Mouse (Mus musculus) forebrain, embryonic 12.5 days (tissue): ENCODE results near the gene Gprin3. TPM values are rescaled to one million over a fixed set of nuclear protein-coding genes. Genes with fewer than 3 reads are reported as not detected.
A peak's percentile ranks its signal among the peaks of the same experiment; 100 is the strongest.

Experiments
- ATAC-seq: fragments of 200-750 bp; cut with Nextera tagmentation; 2 replicates; pipeline ENCODE4 v1.8.0; 2017; ENCODE audit warnings: moderate TSS enrichment; ENCODE audit not compliant: low FRiP score
- H3K27ac ChIP-seq: fragments of 300-500 bp; sonication (generic); 2 replicates; pipeline ENCODE4 v1.5.1; 2016; ENCODE audit warnings: mild to moderate bottlenecking
- H3K27me3 ChIP-seq: fragments of 300-500 bp; sonication (generic); 2 replicates; pipeline ENCODE4 v1.6.1; 2016; ENCODE audit warnings: mild to moderate bottlenecking
- H3K36me3 ChIP-seq: fragments of 300-500 bp; sonication (generic); replicated peaks from 2 replicates; pipeline ENCODE4 v1.6.1; 2016; ENCODE audit warnings: mild to moderate bottlenecking
- H3K4me1 ChIP-seq: fragments of 300-500 bp; sonication (generic); 2 replicates; pipeline ENCODE4 v1.6.1; 2016
- H3K4me2 ChIP-seq: fragments of 300-500 bp; sonication (generic); 2 replicates; pipeline ENCODE4 v1.6.1; 2016; ENCODE audit warnings: mild to moderate bottlenecking, moderate library complexity
- H3K4me3 ChIP-seq: fragments of 300-500 bp; sonication (generic); replicated peaks from 2 replicates; pipeline ENCODE4 v1.5.1; 2016; ENCODE audit warnings: mild to moderate bottlenecking
- H3K9ac ChIP-seq: fragments of 300-500 bp; sonication (generic); 2 replicates; pipeline ENCODE4 v1.6.1; 2016; ENCODE audit warnings: mild to moderate bottlenecking
- H3K9me3 ChIP-seq: fragments of 300-500 bp; sonication (generic); 2 replicates; pipeline ENCODE4 v1.6.1; 2016
- WGBS: fragments of 180-500 bp; shearing (Covaris S2); methylation state at CpG from one replicate; pipeline ENCODE4 v1.1.7; 2016; 5-methylcytosine and 5-hydroxymethylcytosine counted together
- polyA plus RNA-seq: library from polyadenylated mRNA; unstranded; fragments of >200 nt; fragmentation: Nextera tagmentation; extraction: Ambion mirVana; gene quantifications from 2 replicates; pipeline ENCODE4 v1.2.1, GENCODE M21; 2016

Gene Gprin3
- 0.42 and 0.52 TPM in 2 replicates for polyA plus RNA-seq

DNA sequence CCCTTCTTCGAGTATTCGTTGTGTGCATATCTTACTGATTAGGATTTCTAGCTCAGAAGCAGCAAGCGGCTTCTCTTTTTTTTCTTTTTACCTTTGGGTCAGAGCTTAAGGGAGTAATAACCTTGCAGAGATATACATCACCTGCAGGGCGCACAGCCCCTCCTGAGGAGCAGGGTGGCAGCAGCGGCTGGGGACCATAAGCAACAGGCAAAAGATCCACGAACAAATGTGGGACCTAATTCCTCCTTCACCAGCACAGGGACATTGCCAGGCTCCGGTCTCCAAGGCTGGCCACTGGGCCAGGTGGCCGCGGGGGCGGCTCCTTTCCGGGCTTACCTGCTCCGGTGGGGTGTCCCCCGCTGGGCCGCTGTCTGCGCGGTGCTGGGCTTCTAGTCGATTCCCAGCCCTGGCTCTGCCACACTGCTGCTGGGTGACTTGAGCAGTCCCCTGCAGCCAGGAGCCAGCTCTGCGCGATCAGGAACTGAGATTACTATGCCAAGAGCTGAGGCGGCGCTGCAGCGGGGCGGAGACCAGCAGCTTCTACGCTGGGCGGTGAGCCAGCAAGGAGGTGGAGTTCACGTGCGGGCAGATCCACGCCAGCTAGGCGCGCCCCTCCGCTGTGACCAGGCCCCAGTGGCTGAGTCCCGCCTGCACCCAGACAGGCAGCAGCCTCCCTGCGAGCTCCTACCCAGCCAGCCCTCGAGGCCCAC lies at the start of gene Gprin3:
Gene Gprin3, minus strand, starts transcription at position 471 of the 710 bp plus-strand sequence.
- peak within 1 kb of the TSS; percentile 46 for H3K4me3 ChIP-seq
- no peak within 1 kb of the TSS for H3K27ac ChIP-seq
- ATAC-seq = peak; percentile 92
- no peaks in the 10 kb centered on the region for H3K27me3 ChIP-seq
- 0 out of 2 replicates have a peak, but pooled peaks cover 9% of the 10 kb centered on the region for H3K4me1 ChIP-seq
- peak within 1 kb of the TSS; percentile 46 for H3K9ac ChIP-seq
- H3K4me2 ChIP-seq = peak within 1 kb of the TSS; percentile 81
- H3K36me3 ChIP-seq = no peaks in the 10 kb centered on the region
- H3K9me3 ChIP-seq = no peaks in the 10 kb centered on the region
- 8% methylated on average over 34 of the region's 34 CpGs for WGBS

DNA sequence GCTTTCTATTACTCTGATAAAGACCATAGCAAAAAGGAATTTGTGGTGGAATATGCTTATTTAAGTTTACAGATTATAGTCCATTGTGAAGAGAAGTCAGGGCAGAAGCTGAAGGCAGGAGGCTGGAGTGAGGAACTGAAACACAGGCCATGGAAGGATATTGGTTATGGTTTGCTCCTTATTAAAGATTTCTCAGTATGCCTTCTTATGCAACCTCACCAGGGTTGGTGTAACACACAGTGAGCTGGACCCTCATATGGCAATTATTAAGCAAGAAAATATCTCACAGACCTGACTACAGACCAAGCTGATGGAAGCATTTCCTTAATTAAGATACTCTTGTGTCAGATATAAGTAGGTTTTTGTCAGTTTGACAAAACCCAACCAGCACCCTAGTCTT lies 32.8 kb upstream of the Gprin3 start:
- ATAC-seq = no peak
- no peaks in the 10 kb centered on the region for H3K4me1 ChIP-seq
- no peaks in the 10 kb centered on the region for H3K9me3 ChIP-seq
- H3K9ac ChIP-seq = no peak overlapping the region
- no peaks in the 10 kb centered on the region for H3K36me3 ChIP-seq
- no peak overlapping the region for H3K4me2 ChIP-seq
- H3K4me3 ChIP-seq = no peak overlapping the region
- no peaks in the 10 kb centered on the region for H3K27me3 ChIP-seq
- no peak overlapping the region for H3K27ac ChIP-seq

DNA sequence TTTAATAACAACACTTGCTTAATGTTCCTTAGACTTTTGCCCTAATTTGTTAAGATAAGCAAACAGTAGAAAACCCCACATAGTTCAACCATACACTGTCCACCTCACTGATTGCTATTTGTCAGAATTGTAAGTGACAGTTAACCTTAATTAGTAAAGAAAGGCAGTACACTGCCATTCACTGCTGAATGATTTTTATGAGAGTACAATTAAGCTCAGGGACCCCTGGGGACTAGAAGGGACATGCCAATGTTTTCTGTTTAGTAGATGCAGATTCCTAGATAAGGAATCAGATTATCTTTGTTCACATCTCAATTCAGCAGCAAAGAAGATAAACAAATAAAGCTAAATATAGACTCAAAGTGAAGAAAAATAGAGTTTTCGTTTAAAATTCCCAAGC lies 30.0 kb upstream of the Gprin3 start:
- no peak overlapping the region for H3K4me3 ChIP-seq
- no peaks in the 10 kb centered on the region for H3K9me3 ChIP-seq
- H3K4me1 ChIP-seq = no peaks in the 10 kb centered on the region
- H3K27ac ChIP-seq = no peak overlapping the region
- no peak overlapping the region for H3K9ac ChIP-seq
- H3K27me3 ChIP-seq = no peaks in the 10 kb centered on the region
- no peaks in the 10 kb centered on the region for H3K36me3 ChIP-seq
- 82% methylated on average over 1 of the region's 1 CpGs for WGBS
- ATAC-seq = no peak
- H3K4me2 ChIP-seq = no peak overlapping the region

DNA sequence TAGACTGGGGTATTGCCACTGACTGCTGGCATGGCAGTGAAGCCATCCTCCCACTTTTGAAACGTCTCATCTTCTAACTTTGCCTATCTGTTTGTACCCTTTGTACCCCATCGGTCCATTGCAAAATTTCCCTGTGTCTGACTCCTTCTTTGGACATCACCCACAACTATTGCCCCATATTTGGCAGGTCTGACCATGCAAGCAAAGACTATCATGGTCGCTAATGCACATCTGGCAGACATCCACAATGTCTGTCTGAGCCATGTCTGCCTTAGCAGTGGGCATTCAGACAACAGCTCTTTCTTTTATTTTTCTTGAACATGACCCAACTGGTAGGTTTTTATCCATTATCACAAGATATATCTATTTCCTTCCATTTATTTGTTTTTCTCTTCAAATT lies 25.3 kb upstream of the Gprin3 start:
- no peak overlapping the region for H3K9ac ChIP-seq
- H3K4me3 ChIP-seq = no peak overlapping the region
- H3K27me3 ChIP-seq = no peaks in the 10 kb centered on the region
- no peaks in the 10 kb centered on the region for H3K4me1 ChIP-seq
- no peaks in the 10 kb centered on the region for H3K9me3 ChIP-seq
- WGBS = 81% methylated on average over 3 of the region's 3 CpGs
- H3K27ac ChIP-seq = no peak overlapping the region
- no peak overlapping the region for H3K4me2 ChIP-seq
- H3K36me3 ChIP-seq = no peaks in the 10 kb centered on the region
- ATAC-seq = no peak

DNA sequence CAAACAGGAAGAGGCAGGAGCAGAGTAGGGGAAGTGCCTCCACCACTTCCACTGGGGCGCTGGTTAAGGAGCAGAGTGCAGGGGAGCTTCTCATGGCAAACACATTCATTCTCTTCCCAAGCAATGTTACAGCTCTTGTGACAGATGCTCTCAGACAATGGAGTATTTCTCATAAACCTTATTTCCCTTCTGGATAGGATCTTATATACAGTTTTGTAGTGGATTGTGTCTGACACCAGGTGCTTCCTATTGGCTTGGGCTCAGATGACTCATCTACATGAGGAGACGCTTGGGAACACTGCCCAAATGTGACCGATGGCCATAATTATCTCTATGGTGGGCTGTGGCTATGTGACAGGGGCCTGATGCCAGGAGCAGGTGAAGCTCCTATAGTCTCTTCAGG lies 19.0 kb upstream of the Gprin3 start:
- H3K4me1 ChIP-seq = no peaks in the 10 kb centered on the region
- ATAC-seq = no peak
- WGBS = 80% methylated on average over 3 of the region's 3 CpGs

DNA sequence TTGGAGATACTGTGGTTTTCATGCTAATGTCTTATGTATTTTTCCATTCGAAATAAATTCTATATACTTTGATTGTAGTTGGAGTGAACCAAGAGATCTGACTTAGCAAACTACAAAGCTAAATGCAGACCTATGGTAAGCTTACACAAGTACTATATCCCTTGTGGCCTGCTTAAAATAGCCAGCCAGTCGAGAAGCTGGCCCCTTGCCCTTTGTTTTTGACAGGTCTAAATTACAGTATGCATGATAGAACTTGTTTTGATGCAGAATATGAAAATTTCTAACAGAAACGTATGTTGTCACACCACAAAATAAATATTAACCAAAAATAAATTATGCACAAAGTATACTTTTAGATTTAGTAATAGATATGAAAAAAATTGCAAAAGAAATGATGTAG lies 9.8 kb upstream of the Gprin3 start:
- Histone ChIP-seq H3K4me2 (no peak overlapping the region), H3K27me3 (no peaks in the 10 kb centered on the region), H3K9ac (no peak overlapping the region), H3K4me1 (no peaks in the 10 kb centered on the region), H3K4me3 (no peak overlapping the region), H3K9me3 (no peaks in the 10 kb centered on the region), H3K36me3 (no peaks in the 10 kb centered on the region), H3K27ac (no peak overlapping the region)
- WGBS = 75% methylated on average over 3 of the region's 3 CpGs
- ATAC-seq = no peak

More for the DNA sequence above, 19.0 kb upstream of the Gprin3 start:
- Histone ChIP-seq H3K27me3 (no peaks in the 10 kb centered on the region), H3K9me3 (no peaks in the 10 kb centered on the region), H3K9ac (no peak overlapping the region), H3K4me2 (no peak overlapping the region), H3K27ac (no peak overlapping the region), H3K4me3 (no peak overlapping the region), H3K36me3 (no peaks in the 10 kb centered on the region)

DNA sequence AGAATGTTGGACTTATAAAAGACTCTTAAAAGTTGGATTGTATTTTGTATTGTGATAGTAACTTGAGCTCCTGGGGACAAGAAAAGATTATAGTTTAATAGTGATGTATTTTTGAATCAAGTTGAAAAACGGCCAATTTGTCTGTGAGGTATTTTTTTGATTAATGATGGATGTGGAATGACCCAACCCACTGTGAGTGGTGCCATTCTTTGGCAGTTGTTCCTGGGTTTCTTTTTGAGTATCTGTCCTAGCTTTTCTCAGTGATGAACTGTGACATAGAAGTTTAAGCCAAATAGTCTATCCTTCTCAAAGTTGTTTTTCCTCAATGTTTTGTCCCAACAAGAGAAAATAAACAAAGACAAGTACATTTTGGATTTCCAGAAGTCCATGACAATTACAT lies 7.0 kb upstream of the Gprin3 start:
- Histone ChIP-seq H3K4me3 (no peak overlapping the region), H3K9ac (no peak overlapping the region), H3K4me2 (no peak overlapping the region), H3K36me3 (no peaks in the 10 kb centered on the region), H3K9me3 (no peaks in the 10 kb centered on the region), H3K4me1 (no peaks in the 10 kb centered on the region), H3K27me3 (no peaks in the 10 kb centered on the region), H3K27ac (no peak overlapping the region)
- ATAC-seq = no peak
- 68% methylated on average over 1 of the region's 1 CpGs for WGBS

DNA sequence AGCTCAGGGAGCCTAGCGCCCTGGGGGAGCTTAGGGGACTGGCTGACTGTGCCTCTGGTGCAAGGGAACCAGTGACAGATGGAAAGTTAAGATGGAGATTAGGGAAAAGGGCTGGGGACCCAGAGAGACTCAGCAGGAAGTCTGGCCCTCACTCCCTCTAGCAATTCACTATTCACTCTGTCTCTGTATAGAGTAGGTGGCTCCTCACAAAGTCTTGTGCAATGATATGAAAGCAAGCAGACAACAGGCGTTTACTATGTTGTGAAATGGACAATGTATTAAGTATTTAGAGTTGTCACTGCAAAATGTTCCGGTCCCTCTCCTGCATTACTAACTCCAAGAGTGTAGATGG lies 416 bp upstream of the Gprin3 start:
- Histone ChIP-seq H3K27ac (no peak overlapping the region), H3K9ac (peak overlapping the region; percentile 46), H3K27me3 (no peaks in the 10 kb centered on the region), H3K36me3 (no peaks in the 10 kb centered on the region), H3K4me1 (0 out of 2 replicates have a peak, but pooled peaks cover 9% of the 10 kb centered on the region), H3K4me2 (peak overlapping the region; percentile 81), H3K9me3 (no peaks in the 10 kb centered on the region), H3K4me3 (peak overlapping the region; percentile 46)
- 38% methylated on average over 3 of the region's 3 CpGs for WGBS
- no peak for ATAC-seq

DNA sequence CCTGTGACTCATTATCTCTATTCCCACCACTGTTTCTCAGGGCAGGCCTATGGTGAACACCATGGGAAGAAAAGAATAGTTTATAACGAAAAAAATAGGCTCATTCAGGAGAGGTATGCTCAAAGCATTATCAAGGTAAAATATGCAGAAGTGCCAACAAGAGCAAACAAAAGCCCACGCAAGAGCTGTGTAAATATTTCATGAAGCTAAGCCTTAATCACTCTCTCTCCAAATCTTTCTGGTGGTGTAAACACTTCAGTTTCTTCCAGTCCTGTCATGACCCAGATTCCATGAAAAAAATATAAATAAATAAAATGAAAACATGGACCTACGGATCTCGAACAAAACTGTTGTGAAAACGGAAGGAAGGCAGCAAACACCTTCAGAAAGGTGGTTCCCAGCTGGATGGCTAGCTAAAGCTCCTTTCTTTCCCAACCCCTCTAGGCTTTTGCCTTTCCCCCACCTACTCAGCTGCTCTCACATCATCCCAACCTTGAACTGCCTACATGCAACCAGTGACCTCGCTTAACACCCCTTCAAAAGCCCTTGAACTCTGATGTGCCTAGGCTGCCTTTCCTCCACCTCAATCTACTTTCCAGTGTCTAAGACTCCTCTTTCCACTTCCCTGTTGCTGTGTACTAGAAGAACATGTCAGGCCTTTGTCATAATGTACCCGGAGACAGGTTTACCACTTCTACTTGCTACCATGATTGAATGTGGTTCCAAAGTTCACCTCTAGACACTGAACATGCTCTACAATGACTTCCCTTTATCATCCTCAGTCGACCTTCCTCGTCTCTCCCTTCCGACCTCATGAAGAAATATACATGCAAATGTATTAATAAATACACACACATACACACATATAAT lies 988 bp downstream of the Gprin3 start:
- WGBS = 78% methylated on average over 10 of the region's 10 CpGs
- no peak overlapping the region for H3K27ac ChIP-seq
- no peaks in the 10 kb centered on the region for H3K27me3 ChIP-seq
- no peak overlapping the region for H3K4me3 ChIP-seq
- H3K4me2 ChIP-seq = no peak overlapping the region
- H3K9me3 ChIP-seq = no peaks in the 10 kb centered on the region
- H3K36me3 ChIP-seq = no peaks in the 10 kb centered on the region
- no peak overlapping the region for H3K9ac ChIP-seq
- H3K4me1 ChIP-seq = 0 out of 2 replicates have a peak, but pooled peaks cover 9% of the 10 kb centered on the region
- ATAC-seq = no peak

DNA sequence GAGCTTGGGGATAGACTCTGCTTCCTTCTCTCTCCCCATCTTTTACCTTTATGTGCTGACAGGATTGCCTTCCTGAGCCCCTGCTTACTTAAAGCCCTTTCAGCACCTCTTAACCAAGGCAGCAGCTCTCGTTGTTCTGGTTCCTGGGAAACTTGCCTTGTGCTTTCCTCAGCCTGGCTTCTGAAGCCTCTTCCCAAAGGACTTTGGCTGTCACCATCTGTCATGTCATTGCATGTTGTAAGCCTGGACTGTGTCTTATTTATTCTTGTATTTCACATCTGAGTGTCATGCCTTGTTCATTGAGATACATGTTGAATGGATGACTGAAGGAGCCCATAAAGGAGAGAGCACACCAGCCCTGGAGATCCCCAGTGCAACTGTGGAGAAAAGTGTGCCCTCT lies 2.3 kb downstream of the Gprin3 start:
- no peak overlapping the region for H3K4me2 ChIP-seq
- H3K27ac ChIP-seq = no peak overlapping the region
- 74% methylated on average over 1 of the region's 1 CpGs for WGBS
- no peak overlapping the region for H3K9ac ChIP-seq
- no peaks in the 10 kb centered on the region for H3K27me3 ChIP-seq
- 0 out of 2 replicates have a peak, but pooled peaks cover 9% of the 10 kb centered on the region for H3K4me1 ChIP-seq
- no peak for ATAC-seq
- no peak overlapping the region for H3K4me3 ChIP-seq
- no peaks in the 10 kb centered on the region for H3K9me3 ChIP-seq
- H3K36me3 ChIP-seq = no peaks in the 10 kb centered on the region

DNA sequence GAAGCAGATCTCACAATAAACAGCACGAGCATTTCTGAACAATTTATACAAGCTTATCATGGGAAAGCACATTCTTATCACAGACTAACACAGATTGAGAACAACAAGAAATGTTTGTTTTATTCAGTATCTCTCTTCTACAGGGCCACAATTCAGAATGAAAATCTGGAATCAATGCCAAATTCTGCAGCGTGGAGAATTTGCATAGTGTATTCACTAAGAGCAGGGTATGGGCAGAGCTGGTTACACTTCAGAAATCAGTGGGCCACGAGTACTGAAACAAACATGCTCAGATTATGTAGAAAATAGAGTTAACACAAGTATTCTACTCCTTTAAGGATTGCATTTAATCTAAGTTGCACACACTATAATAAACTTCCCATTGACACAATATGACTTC lies 6.8 kb downstream of the Gprin3 start:
- Histone ChIP-seq H3K27ac (no peak overlapping the region), H3K4me3 (no peak overlapping the region), H3K9me3 (no peaks in the 10 kb centered on the region), H3K27me3 (no peaks in the 10 kb centered on the region), H3K4me2 (no peak overlapping the region), H3K4me1 (no peaks in the 10 kb centered on the region), H3K9ac (no peak overlapping the region), H3K36me3 (no peaks in the 10 kb centered on the region)
- WGBS = 69% methylated on average over 3 of the region's 3 CpGs
- no peak for ATAC-seq

DNA sequence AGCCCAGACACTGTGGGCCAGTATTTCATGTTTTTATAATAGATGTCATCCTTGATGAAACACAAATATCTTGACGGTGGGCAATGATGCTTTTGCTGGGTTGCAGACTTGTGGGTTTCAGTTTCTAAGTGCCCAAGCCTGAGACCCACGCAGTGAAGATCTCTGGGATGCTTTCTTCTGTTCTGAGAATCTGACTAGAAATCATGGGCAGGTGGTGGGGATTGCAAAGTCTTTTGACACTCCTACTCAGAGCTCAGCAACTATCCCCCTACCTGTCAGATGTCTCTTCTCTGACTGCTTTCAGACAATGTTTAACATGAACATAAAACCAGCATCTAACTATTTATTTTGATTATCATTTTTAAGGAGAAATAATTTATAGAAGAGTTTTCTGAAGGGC lies 7.4 kb downstream of the Gprin3 start:
- H3K27me3 ChIP-seq = no peaks in the 10 kb centered on the region
- ATAC-seq = no peak
- 73% methylated on average over 2 of the region's 2 CpGs for WGBS
- H3K9me3 ChIP-seq = no peaks in the 10 kb centered on the region
- H3K4me3 ChIP-seq = no peak overlapping the region
- no peak overlapping the region for H3K4me2 ChIP-seq
- H3K36me3 ChIP-seq = no peaks in the 10 kb centered on the region
- H3K9ac ChIP-seq = no peak overlapping the region
- no peaks in the 10 kb centered on the region for H3K4me1 ChIP-seq
- H3K27ac ChIP-seq = no peak overlapping the region

DNA sequence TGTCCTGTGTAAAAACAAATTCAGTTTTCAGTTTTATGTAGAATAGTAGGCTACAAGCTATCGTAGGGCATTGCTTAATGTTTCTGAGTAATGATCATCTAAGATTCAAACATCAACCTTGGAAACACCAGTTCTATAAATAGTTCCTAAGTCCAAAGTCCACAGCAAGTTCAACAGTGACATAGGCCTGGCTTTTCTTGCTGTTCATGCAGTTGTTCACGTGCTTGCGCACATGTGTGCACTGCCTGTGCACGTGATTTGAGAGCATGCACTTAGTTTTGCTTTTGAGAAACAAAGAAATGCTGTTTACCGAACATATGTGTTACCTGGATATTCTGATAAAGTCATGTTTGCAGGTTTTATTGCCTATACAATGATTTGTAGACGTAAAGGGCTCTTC lies 11.3 kb downstream of the Gprin3 start:
- H3K4me3 ChIP-seq = no peak overlapping the region
- no peak overlapping the region for H3K9ac ChIP-seq
- no peaks in the 10 kb centered on the region; the same call in 1 of the 2 replicates for H3K4me1 ChIP-seq
- WGBS = 89% methylated on average over 6 of the region's 6 CpGs
- no peak for ATAC-seq
- H3K27ac ChIP-seq = no peak overlapping the region
- no peak overlapping the region for H3K4me2 ChIP-seq
- H3K27me3 ChIP-seq = no peaks in the 10 kb centered on the region
- no peaks in the 10 kb centered on the region for H3K9me3 ChIP-seq
- no peaks in the 10 kb centered on the region for H3K36me3 ChIP-seq
